Mouse (Mus musculus) erythroblast, embryonic 14.5 days (primary cell): Measurements from ENCODE around the gene Zkscan16.

Experiments
- GATA1 ChIP-seq: IDR thresholded peaks from 2 replicates; pipeline ENCODE4 v1.6.1; 2012; ENCODE audit warnings: low read length, inconsistent platforms, mixed read lengths
- TAL1 ChIP-seq: IDR thresholded peaks from 3 replicates; pipeline ENCODE4 v1.6.1; 2012; ENCODE audit warnings: low read length, inconsistent platforms, mixed read lengths

GRCm38 (mm10) chr4:58923933-58924332 is 19.5 kb upstream of the Zkscan16 start:
- TF ChIP-seq TAL1, result no peak
- TF ChIP-seq GATA1, result no peak
